Mouse (Mus musculus): ENCODE results near the gene Setmar. TPM values are rescaled to one million over a fixed set of nuclear protein-coding genes. Genes with fewer than 3 reads are reported as not detected.
"Not testable (repeated sequence)": the region's sequence is repeated elsewhere in the genome, so short reads cannot be mapped to it uniquely, and the experiment has no call there.

Gene Setmar
- polyA plus RNA-seq (2014; fragmentation: Nextera tagmentation; extraction: Ambion mirVana): 6.0 and 6.9 TPM in 2 replicates

GRCm38 (mm10) chr6:108064918-108065526, at the start of gene Setmar:
Setmar (plus strand) TSS chr6:108065045.
- Histone ChIP-seq H3K4me2 (peak within 1 kb of the TSS; percentile 64), H3K4me3 (ENCODE audit: low read depth, low read length) (peak within 1 kb of the TSS; percentile 48), H3K36me3 (ENCODE audit: insufficient read depth) (no peaks in the 10 kb centered on the region), H3K27ac (ENCODE audit: low read depth) (peak within 1 kb of the TSS; percentile 82), H3K9me3 (ENCODE audit: low read depth, low read length) (no peaks in the 10 kb centered on the region), H3K9ac (peak within 1 kb of the TSS; percentile 60), H3K27me3 (ENCODE audit: insufficient read depth, low read length) (no peaks in the 10 kb centered on the region), H3K4me1 (ENCODE audit: insufficient read depth) (no peaks in the 10 kb centered on the region)
- TF ChIP-seq CTCF (IDR thresholded peaks at IDR 0.05; ENCODE audit: low read depth): peak; percentile 42
- ATAC-seq (ENCODE audit: insufficient read depth) (peak; percentile 98), DNase-seq (peak; percentile 98)
- under 1% methylated on average over 24 of the region's 24 CpGs for WGBS

DNA sequence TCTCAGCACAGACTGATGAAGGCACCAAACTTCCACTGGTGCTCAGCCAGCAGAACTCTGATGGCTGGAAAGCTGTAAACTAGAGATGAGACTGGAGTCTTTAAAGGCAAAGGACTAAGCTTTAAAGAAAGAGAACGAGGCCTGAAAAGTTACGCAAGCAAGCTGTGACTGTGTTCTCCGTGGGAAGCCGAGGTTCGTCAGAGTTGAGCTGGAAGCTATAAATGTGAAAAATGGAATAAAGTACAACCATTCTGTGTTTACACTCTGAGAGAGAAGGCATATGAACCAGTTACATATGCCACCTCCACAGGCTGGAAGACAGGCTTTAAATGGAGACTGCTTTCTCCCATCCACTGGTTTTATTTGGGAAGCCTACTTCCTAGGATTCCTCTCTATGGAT, 43.2 kb upstream of the Setmar start:
- no peak overlapping the region for H3K4me2 ChIP-seq
- ATAC-seq (ENCODE audit: insufficient read depth): no peak
- no peak for DNase-seq
- H3K4me3 ChIP-seq (ENCODE audit: low read depth, low read length): no peak overlapping the region
- no peak overlapping the region for H3K9ac ChIP-seq
- TF ChIP-seq CTCF (IDR thresholded peaks at IDR 0.05; ENCODE audit: low read depth): no peak
- H3K27me3 ChIP-seq (ENCODE audit: insufficient read depth, low read length): no peaks in the 10 kb centered on the region
- H3K4me1 ChIP-seq (ENCODE audit: insufficient read depth): no peaks in the 10 kb centered on the region
- no peaks in the 10 kb centered on the region for H3K9me3 ChIP-seq (ENCODE audit: low read depth, low read length)
- H3K36me3 ChIP-seq (ENCODE audit: insufficient read depth): no peaks in the 10 kb centered on the region
- 84% methylated on average over 5 of the region's 5 CpGs for WGBS
- no peak overlapping the region for H3K27ac ChIP-seq (ENCODE audit: low read depth)

GRCm38 (mm10) chr6:108055041-108055440, 9.8 kb upstream of the Setmar start:
- not testable (repeated sequence) for H3K4me1 ChIP-seq (ENCODE audit: insufficient read depth)

DNA sequence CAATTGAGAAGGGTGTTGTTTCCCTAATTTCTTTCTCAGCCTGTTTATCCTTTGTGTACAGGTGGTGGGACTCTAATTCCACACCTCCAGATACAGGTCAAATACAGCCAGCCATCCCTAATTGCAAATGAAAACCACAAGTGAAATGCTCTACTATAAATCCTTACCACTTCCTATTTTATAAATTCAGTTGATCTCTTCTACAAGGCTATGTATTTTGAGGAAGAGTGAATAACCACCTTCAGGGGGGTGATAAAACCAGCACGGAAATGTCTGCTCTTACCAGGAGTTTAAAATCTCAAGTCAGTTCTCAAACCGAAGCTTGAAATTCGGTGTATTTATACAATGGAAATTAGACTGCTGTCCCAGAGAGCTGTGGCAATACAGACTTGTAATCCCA, 8.9 kb upstream of the Setmar start:
- TF ChIP-seq CTCF (IDR thresholded peaks at IDR 0.05; ENCODE audit: low read depth): no peak
- no peak for DNase-seq
- Histone ChIP-seq H3K9me3 (ENCODE audit: low read depth, low read length) (no peaks in the 10 kb centered on the region), H3K4me1 (ENCODE audit: insufficient read depth) (no peaks in the 10 kb centered on the region), H3K9ac (no peak overlapping the region), H3K4me3 (ENCODE audit: low read depth, low read length) (no peak overlapping the region), H3K27me3 (ENCODE audit: insufficient read depth, low read length) (no peaks in the 10 kb centered on the region), H3K36me3 (ENCODE audit: insufficient read depth) (no peaks in the 10 kb centered on the region), H3K4me2 (no peak overlapping the region), H3K27ac (ENCODE audit: low read depth) (no peak overlapping the region)
- ATAC-seq (ENCODE audit: insufficient read depth): no peak
- 67% methylated on average over 3 of the region's 3 CpGs for WGBS

More at GRCm38 (mm10) chr6:108055041-108055440, 9.8 kb upstream of the Setmar start:
- H3K9me3 ChIP-seq (ENCODE audit: low read depth, low read length); H3K9ac ChIP-seq; H3K4me3 ChIP-seq (ENCODE audit: low read depth, low read length); H3K4me2 ChIP-seq; H3K27me3 ChIP-seq (ENCODE audit: insufficient read depth, low read length); H3K36me3 ChIP-seq (ENCODE audit: insufficient read depth); H3K27ac ChIP-seq (ENCODE audit: low read depth); ATAC-seq (ENCODE audit: insufficient read depth): not testable (repeated sequence)
- 0% methylated on average over 2 of the region's 2 CpGs for WGBS
- DNase-seq: peak; percentile 81
- TF ChIP-seq CTCF (IDR thresholded peaks at IDR 0.05; ENCODE audit: low read depth): peak; percentile 82

DNA sequence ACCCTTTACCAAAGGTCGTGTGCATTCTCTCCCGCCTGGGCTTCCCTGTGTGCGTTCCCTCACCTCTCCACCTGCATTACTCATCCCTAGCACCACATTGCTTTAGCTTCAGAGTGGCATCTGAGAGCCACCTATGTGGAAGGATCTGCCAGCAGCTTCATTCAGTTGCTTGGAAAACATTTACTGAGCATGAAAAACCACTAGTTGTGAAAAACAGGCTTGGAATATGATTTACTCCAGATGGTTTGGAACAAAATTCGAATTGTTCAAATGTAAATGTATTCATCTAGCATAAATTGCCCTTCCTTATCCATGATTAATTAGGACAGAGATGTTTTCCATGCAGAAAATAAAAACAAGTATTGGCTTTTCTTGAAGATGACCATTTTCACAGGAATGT, 7.5 kb upstream of the Setmar start:
- H3K9ac ChIP-seq: no peak overlapping the region
- H3K4me2 ChIP-seq: no peak overlapping the region
- no peaks in the 10 kb centered on the region for H3K9me3 ChIP-seq (ENCODE audit: low read depth, low read length)
- H3K36me3 ChIP-seq (ENCODE audit: insufficient read depth): no peaks in the 10 kb centered on the region
- H3K4me3 ChIP-seq (ENCODE audit: low read depth, low read length): no peak overlapping the region
- DNase-seq (no peak), ATAC-seq (ENCODE audit: insufficient read depth) (no peak)
- WGBS: 51% methylated on average over 4 of the region's 4 CpGs
- H3K4me1 ChIP-seq (ENCODE audit: insufficient read depth): no peaks in the 10 kb centered on the region
- TF ChIP-seq CTCF (IDR thresholded peaks at IDR 0.05; ENCODE audit: low read depth): no peak
- H3K27me3 ChIP-seq (ENCODE audit: insufficient read depth, low read length): no peaks in the 10 kb centered on the region
- H3K27ac ChIP-seq (ENCODE audit: low read depth): no peak overlapping the region

DNA sequence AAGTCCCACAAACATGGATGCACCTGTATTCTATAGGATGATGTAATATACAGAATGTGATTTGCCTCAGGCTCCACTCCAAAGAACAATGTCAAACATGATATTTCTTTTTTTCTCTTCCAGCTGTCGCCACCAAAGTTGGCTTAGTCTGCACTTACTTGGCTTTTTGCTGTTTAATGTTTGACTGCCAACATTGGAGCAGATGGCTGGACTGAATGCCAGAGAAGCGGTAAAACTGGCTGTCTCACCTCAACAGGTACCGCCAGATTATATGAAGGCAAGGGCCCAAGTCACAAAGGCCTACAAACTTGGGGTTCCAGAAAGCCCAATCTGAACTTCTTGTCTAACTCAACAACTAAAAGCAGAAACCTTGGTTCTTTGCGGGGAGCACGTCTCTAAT, 6.8 kb upstream of the Setmar start:
- H3K27ac ChIP-seq (ENCODE audit: low read depth): no peak overlapping the region
- H3K36me3 ChIP-seq (ENCODE audit: insufficient read depth): no peaks in the 10 kb centered on the region
- no peak overlapping the region for H3K9ac ChIP-seq
- H3K9me3 ChIP-seq (ENCODE audit: low read depth, low read length): no peaks in the 10 kb centered on the region
- no peak overlapping the region for H3K4me3 ChIP-seq (ENCODE audit: low read depth, low read length)
- H3K27me3 ChIP-seq (ENCODE audit: insufficient read depth, low read length): no peaks in the 10 kb centered on the region
- H3K4me1 ChIP-seq (ENCODE audit: insufficient read depth): no peaks in the 10 kb centered on the region
- no peak overlapping the region for H3K4me2 ChIP-seq
- TF ChIP-seq CTCF (IDR thresholded peaks at IDR 0.05; ENCODE audit: low read depth): no peak
- WGBS: 85% methylated on average over 5 of the region's 5 CpGs
- DNase-seq (no peak), ATAC-seq (ENCODE audit: insufficient read depth) (no peak)

DNA sequence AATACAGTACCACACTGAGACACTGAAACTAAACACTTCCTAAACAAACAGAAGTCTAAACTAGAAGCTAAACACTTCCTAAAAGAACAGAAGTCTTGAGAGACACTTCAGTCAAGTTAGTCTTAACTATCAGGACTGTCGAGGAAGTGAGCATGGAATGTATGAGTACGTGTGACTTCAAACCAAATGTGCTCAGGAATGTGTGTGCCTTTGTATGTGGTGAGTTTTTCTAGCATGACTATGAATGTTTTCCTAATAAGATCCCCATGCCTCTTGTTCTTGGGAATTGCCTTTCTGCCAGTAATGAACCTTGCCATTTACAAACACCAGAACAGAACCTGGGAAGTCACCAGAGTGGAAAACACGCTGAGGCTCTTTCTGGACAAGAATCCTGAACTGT, 3.7 kb upstream of the Setmar start:
- no peak overlapping the region for H3K9ac ChIP-seq
- H3K4me2 ChIP-seq: no peak overlapping the region
- ATAC-seq (ENCODE audit: insufficient read depth) (no peak), DNase-seq (no peak)
- TF ChIP-seq CTCF (IDR thresholded peaks at IDR 0.05; ENCODE audit: low read depth): no peak
- no peaks in the 10 kb centered on the region for H3K27me3 ChIP-seq (ENCODE audit: insufficient read depth, low read length)
- H3K27ac ChIP-seq (ENCODE audit: low read depth): no peak overlapping the region
- H3K36me3 ChIP-seq (ENCODE audit: insufficient read depth): no peaks in the 10 kb centered on the region
- H3K4me3 ChIP-seq (ENCODE audit: low read depth, low read length): no peak overlapping the region
- H3K9me3 ChIP-seq (ENCODE audit: low read depth, low read length): no peaks in the 10 kb centered on the region
- 59% methylated on average over 3 of the region's 3 CpGs for WGBS
- H3K4me1 ChIP-seq (ENCODE audit: insufficient read depth): no peaks in the 10 kb centered on the region
